Mouse (Mus musculus) erythroblast, embryonic 14.5 days (primary cell): ENCODE measurements around the gene Tnpo1.

Experiments
- GATA1 ChIP-seq: IDR thresholded peaks from 2 replicates; pipeline ENCODE4 v1.6.1; 2012; ENCODE audit warnings: low read length, inconsistent platforms, mixed read lengths
- TAL1 ChIP-seq: IDR thresholded peaks from 3 replicates; pipeline ENCODE4 v1.6.1; 2012; ENCODE audit warnings: low read length, inconsistent platforms, mixed read lengths

DNA sequence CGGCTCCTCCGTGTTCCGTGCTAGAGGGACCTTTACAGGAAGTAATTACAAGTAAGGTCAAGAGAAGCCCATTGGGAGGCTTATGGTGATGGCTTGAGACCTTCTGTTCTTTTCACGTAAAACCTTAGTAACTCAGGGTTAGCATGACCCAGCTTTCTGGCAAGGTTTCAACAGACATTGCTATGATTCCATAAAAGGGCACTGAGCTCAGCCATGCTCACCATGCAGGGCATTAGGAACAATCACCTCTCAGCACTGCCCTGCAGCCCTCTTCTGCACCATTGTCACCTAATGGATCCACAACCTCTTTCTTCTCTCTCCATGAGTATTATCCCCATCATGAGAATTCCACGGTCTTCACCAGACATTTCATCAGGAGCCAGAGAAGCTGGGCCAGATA lies 45.5 kb upstream of the Tnpo1 start:
- no peak for TF ChIP-seq GATA1
- TF ChIP-seq TAL1: no peak
